Mouse (Mus musculus) thymus, adult 2 months (tissue): ENCODE results near the gene Morn5.

Experiments used
- CTCF ChIP-seq: fragments of 200-500 bp; IDR thresholded peaks from 2 replicates; pipeline ENCODE4 v1.5.1; 2012; ENCODE audit warnings: mild to moderate bottlenecking, control low read depth, low read length, moderate library complexity, borderline replicate concordance; ENCODE audit not compliant: control insufficient read depth, poor library complexity, insufficient read depth; ENCODE audit errors: extremely low read depth
- POLR2A ChIP-seq: fragments of 200-500 bp; IDR thresholded peaks from 2 replicates; pipeline ENCODE4 v1.6.1; 2012; ENCODE audit warnings: mild to moderate bottlenecking, low read length, control low read depth, moderate library complexity; ENCODE audit not compliant: control insufficient read depth, poor library complexity, insufficient read depth; ENCODE audit errors: extremely low read depth

DNA sequence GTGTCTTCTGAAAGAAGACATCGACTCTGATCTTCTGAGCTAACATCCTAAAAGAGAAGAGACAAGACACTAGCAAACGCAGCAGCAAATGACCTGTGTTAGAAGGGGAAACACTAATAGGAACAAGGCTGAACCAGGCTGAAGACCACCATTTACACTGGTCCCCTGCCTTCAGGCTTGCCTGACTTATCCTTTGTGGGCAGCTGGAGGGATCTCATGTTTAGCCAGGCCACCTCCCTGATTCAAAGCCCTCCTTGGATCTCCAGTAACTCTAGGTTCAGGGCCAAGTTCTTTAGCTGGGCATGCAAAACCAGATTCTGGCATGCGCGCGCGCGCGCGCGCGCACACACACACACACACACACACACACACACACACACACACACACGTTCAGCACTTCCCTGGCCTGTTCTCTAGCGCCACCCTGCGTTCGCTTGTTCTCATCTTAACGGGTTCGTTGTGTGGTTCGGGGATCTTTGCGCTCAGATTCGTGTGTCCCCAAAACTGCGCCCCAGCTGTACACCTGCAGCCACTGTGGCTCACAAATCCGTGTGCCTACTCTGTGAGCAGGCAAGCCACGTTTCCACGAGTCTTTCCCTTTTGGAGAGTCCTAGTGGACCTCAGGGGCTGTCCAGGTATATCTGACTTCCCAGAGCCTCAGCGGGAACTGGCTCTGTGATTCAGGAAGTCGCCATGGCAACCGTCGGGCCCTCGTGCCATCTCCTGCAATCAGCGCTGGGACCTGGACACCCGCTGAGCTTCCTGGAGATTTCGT is 27.7 kb upstream of the Morn5 start:
- TF ChIP-seq POLR2A (no peak), CTCF (no peak)
